In genomic region chr7:127341861-127342260, GRCm38 (mm10) we compare ENCODE assay signal across 10 mouse cellular contexts. TPM values are rescaled to one million over a fixed set of nuclear protein-coding genes. Genes with fewer than 3 reads are reported as not detected.
DNase-seq lines count a peak whose midpoint lies in the region; ATAC-seq and TF ChIP-seq lines count a peak whose summit lies in the region.
"Not testable (repeated sequence)": the region's sequence is repeated elsewhere in the genome, so short reads cannot be mapped to it uniquely, and the experiment has no call there.
"Had no signal": no experiment of that assay in that cellular context is flagged by ENCODE, and none has a peak within 500 bp of the region (broad histone marks: within the 10 kb centered on the region; RNA-seq: fewer than 3 reads in every experiment).

No protein-coding gene starts in this region.

- peak; percentile 11 for DNase-seq in cerebellum, adult 9-10 months
- peak; percentile 77 for DNase-seq in heart, adult 11 months
- not testable (repeated sequence) for DNase-seq in kidney, postnatal 0 days (ENCODE audit: low spot score); midbrain, embryonic 14.5 days
- DNase-seq in lung, adult 18-20 months: peak; percentile 47 to 56
- DNase-seq in lung, postnatal 14 days: peak; percentile 14
- peak; percentile 54 for DNase-seq in lung, postnatal 36 days

- H3K27me3 ChIP-seq in kidney, embryonic 15.5 days; kidney, postnatal 0 days (ENCODE audit: insufficient read depth, low read length); midbrain, embryonic 14.5 days (ENCODE audit: control insufficient read depth, insufficient read depth, low read length): not testable (repeated sequence)

- WGBS in kidney, embryonic 15.5 days: 87% methylated on average over 6 of the region's 6 CpGs
- 86% methylated on average over 6 of the region's 6 CpGs for WGBS in kidney, postnatal 0 days
- WGBS in midbrain, embryonic 14.5 days: 97% methylated on average over 6 of the region's 6 CpGs

- H3K4me2 ChIP-seq in kidney, embryonic 15.5 days; kidney, postnatal 0 days (ENCODE audit: low read length); midbrain, embryonic 14.5 days (ENCODE audit: low read length): not testable (repeated sequence)

- H3K4me3 ChIP-seq in kidney, embryonic 15.5 days (replicated peaks); kidney, postnatal 0 days (replicated peaks; ENCODE audit: low read depth, low read length); midbrain, embryonic 14.5 days (replicated peaks; ENCODE audit: low read depth, low read length): not testable (repeated sequence)

- TF ChIP-seq CTCF in kidney, postnatal 0 days (IDR thresholded peaks at IDR 0.05; ENCODE audit: low read depth): not testable (repeated sequence)

- H3K9ac ChIP-seq in kidney, embryonic 15.5 days; kidney, postnatal 0 days (ENCODE audit: low read depth, low read length): not testable (repeated sequence)
- H3K9ac ChIP-seq in midbrain, embryonic 14.5 days (replicated peaks; ENCODE audit: low read length): 0 out of 2 replicates have a peak overlapping the region, but pooled peaks have one; percentile 20

- ATAC-seq in kidney, embryonic 15.5 days (replicated peaks; ENCODE audit: low FRiP score); kidney, postnatal 0 days (replicated peaks; ENCODE audit: low FRiP score, low read depth); midbrain, embryonic 14.5 days (ENCODE audit: low FRiP score, low TSS enrichment): not testable (repeated sequence)

- peaks cover 31% of the 10 kb centered on the region for H3K36me3 ChIP-seq in kidney, embryonic 15.5 days
- H3K36me3 ChIP-seq in kidney, postnatal 0 days (ENCODE audit: insufficient read depth, low read length): not testable (repeated sequence)
- peaks cover 24% of the 10 kb centered on the region for H3K36me3 ChIP-seq in midbrain, embryonic 14.5 days (ENCODE audit: control insufficient read depth, insufficient read depth, low read length)

- H3K9me3 ChIP-seq in kidney, embryonic 15.5 days (replicated peaks); kidney, postnatal 0 days (replicated peaks; ENCODE audit: low read length); midbrain, embryonic 14.5 days (ENCODE audit: control insufficient read depth, low read length): not testable (repeated sequence)

- H3K4me1 ChIP-seq in kidney, embryonic 15.5 days: peaks cover 36% of the 10 kb centered on the region
- not testable (repeated sequence) for H3K4me1 ChIP-seq in kidney, postnatal 0 days (replicated peaks; ENCODE audit: insufficient read depth, low read length)
- H3K4me1 ChIP-seq in midbrain, embryonic 14.5 days (ENCODE audit: control insufficient read depth, insufficient read depth, low read length): peaks cover 13% of the 10 kb centered on the region

- H3K27ac ChIP-seq in kidney, embryonic 15.5 days: peak overlapping the region; percentile 58
- H3K27ac ChIP-seq in kidney, postnatal 0 days: peak overlapping the region; percentile 81
- not testable (repeated sequence) for H3K27ac ChIP-seq in midbrain, embryonic 14.5 days (replicated peaks; ENCODE audit: low read depth, low read length)

RNA-seq across cellular contexts. Expression of gene Zfp768, which starts 3.5 kb away (rescaled TPM):
- 21.5 and 25.1 TPM in 2 replicates for polyA plus RNA-seq in kidney, embryonic 15.5 days (2015; fragmentation: Nextera tagmentation; extraction: Ambion mirVana)
- polyA plus RNA-seq in kidney, postnatal 0 days (2015; fragmentation: Nextera tagmentation; extraction: Ambion mirVana): 21.2 and 22.2 TPM in 2 replicates
- polyA plus RNA-seq in midbrain, embryonic 14.5 days (2014; fragmentation: Nextera tagmentation; extraction: Ambion mirVana): 5.1 and 12.9 TPM in 2 replicates
- polyA plus RNA-seq: CD4-positive, CD25-positive, alpha-beta regulatory T cell, adult 4 months had no signal

RNA-seq across cellular contexts. Expression of gene Zfp747, which starts 34.0 kb away (rescaled TPM):
- 8.3 and 10.7 TPM in 2 replicates for polyA plus RNA-seq in kidney, embryonic 15.5 days (2015; fragmentation: Nextera tagmentation; extraction: Ambion mirVana)
- 5.5 and 6.8 TPM in 2 replicates for polyA plus RNA-seq in kidney, postnatal 0 days (2015; fragmentation: Nextera tagmentation; extraction: Ambion mirVana)
- polyA plus RNA-seq in midbrain, embryonic 14.5 days (2014; fragmentation: Nextera tagmentation; extraction: Ambion mirVana): 7.0 and 7.7 TPM in 2 replicates

RNA-seq across cellular contexts. Expression of gene 9130019O22Rik, which starts 45.1 kb away (rescaled TPM):
- 5.7 and 6.3 TPM in 2 replicates for polyA plus RNA-seq in kidney, embryonic 15.5 days (2015; fragmentation: Nextera tagmentation; extraction: Ambion mirVana)
- 4.8 and 5.6 TPM in 2 replicates for polyA plus RNA-seq in kidney, postnatal 0 days (2015; fragmentation: Nextera tagmentation; extraction: Ambion mirVana)
- 5.3 and 6.9 TPM in 2 replicates for polyA plus RNA-seq in midbrain, embryonic 14.5 days (2014; fragmentation: Nextera tagmentation; extraction: Ambion mirVana)

RNA-seq across cellular contexts. Expression of gene Itgal, which starts 45.8 kb away (rescaled TPM):
- 0.82 and 1.2 TPM in 2 replicates for polyA plus RNA-seq in kidney, embryonic 15.5 days (2015; fragmentation: Nextera tagmentation; extraction: Ambion mirVana)
- 0.93 and 1.1 TPM in 2 replicates for polyA plus RNA-seq in kidney, postnatal 0 days (2015; fragmentation: Nextera tagmentation; extraction: Ambion mirVana)
- 0.22 and 0.39 TPM in 2 replicates for polyA plus RNA-seq in midbrain, embryonic 14.5 days (2014; fragmentation: Nextera tagmentation; extraction: Ambion mirVana)

RNA-seq across cellular contexts. Expression of gene E430018J23Rik, which starts 51.6 kb away (rescaled TPM):
- 7.1 and 8.0 TPM in 2 replicates for polyA plus RNA-seq in kidney, embryonic 15.5 days (2015; fragmentation: Nextera tagmentation; extraction: Ambion mirVana)
- polyA plus RNA-seq in kidney, postnatal 0 days (2015; fragmentation: Nextera tagmentation; extraction: Ambion mirVana): 6.5 and 7.4 TPM in 2 replicates
- 5.5 and 6.2 TPM in 2 replicates for polyA plus RNA-seq in midbrain, embryonic 14.5 days (2014; fragmentation: Nextera tagmentation; extraction: Ambion mirVana)
- polyA plus RNA-seq: erythroblast, embryonic 14.5 days had no signal
